9 mouse cellular contexts compared by ENCODE assay signal in the genomic region with DNA sequence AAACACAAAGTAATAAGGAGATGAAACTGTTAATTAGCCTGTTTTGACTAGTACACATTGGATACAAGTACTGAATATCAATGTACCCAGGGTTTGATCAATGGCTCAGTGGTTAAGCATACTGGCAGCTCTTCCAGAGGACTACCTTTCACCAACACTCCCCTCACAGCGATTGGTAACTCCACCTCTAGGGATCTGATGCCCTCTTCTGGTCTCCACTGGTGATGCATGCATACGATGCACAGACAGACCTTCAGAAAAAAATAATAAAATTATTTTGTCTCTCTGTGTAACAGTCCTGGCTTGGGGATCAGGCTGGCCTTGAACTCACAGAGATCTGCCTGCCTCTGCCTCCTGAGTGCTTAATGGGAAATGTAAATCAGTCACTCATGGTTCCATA. TPM values are rescaled to one million over a fixed set of nuclear protein-coding genes. Genes with fewer than 3 reads are reported as not detected.
DNase-seq lines count a peak whose midpoint lies in the region; ATAC-seq lines count a peak whose summit lies in the region.
"Had no signal": no experiment of that assay in that cellular context is flagged by ENCODE, and none has a peak within 500 bp of the region (broad histone marks: within the 10 kb centered on the region; RNA-seq: fewer than 3 reads in every experiment).

No protein-coding gene starts in this region.

- no peaks in the 10 kb centered on the region for H3K4me1 ChIP-seq in liver, embryonic 12.5 days
- H3K4me1 ChIP-seq: neural tube, embryonic 12.5 days had no signal

- ATAC-seq in liver, embryonic 12.5 days: no peak
- ATAC-seq in megakaryocyte-erythroid progenitor cell, adult 5-6 weeks (replicated peaks; ENCODE audit: low FRiP score, low TSS enrichment, poor library complexity, severe bottlenecking): peak; percentile 90
- ATAC-seq in erythroblast, adult 5-6 weeks (replicated peaks; ENCODE audit: low FRiP score, poor library complexity, severe bottlenecking): no peak

- no peak overlapping the region for H3K4me3 ChIP-seq in liver, embryonic 12.5 days
- H3K4me3 ChIP-seq: neural tube, embryonic 12.5 days had no signal

- WGBS in liver, embryonic 12.5 days (ENCODE audit: insufficient replicate concordance): 42% methylated on average over 2 of the region's 2 CpGs

- H3K27me3 ChIP-seq in liver, embryonic 12.5 days (replicated peaks): peaks cover 11% of the 10 kb centered on the region
- H3K27me3 ChIP-seq: neural tube, embryonic 12.5 days had no signal

- H3K9ac ChIP-seq in liver, embryonic 12.5 days: no peak overlapping the region
- H3K9ac ChIP-seq: neural tube, embryonic 12.5 days had no signal

- no peak overlapping the region for H3K27ac ChIP-seq in liver, embryonic 12.5 days
- H3K27ac ChIP-seq: neural tube, embryonic 12.5 days had no signal

- H3K36me3 ChIP-seq in liver, embryonic 12.5 days: no peaks in the 10 kb centered on the region
- H3K36me3 ChIP-seq: neural tube, embryonic 12.5 days had no signal

- peak; percentile 18 for DNase-seq in liver
- peak; percentile 39 for DNase-seq in T-cell, adult 2 months (ENCODE audit: low spot score)
- DNase-seq in induced T-regulatory cell, adult 2 months (ENCODE audit: low read depth): peak; percentile 58
- DNase-seq in gastrocnemius, postnatal 25 days: no peak

- no peak overlapping the region for H3K4me2 ChIP-seq in liver, embryonic 12.5 days
- H3K4me2 ChIP-seq: neural tube, embryonic 12.5 days had no signal

- H3K9me3 ChIP-seq in liver, embryonic 12.5 days (replicated peaks): no peaks in the 10 kb centered on the region
- H3K9me3 ChIP-seq: neural tube, embryonic 12.5 days had no signal

RNA-seq across cellular contexts. Expression of a gene that starts 15.3 kb away (rescaled TPM):
- polyA plus RNA-seq in liver, embryonic 12.5 days (2016; fragmentation: Nextera tagmentation; extraction: Ambion mirVana): 552 and 568 TPM in 2 replicates
- 1,176 and 1,210 TPM in 2 replicates for total RNA-seq in megakaryocyte-erythroid progenitor cell, adult 5-6 weeks (2014; fragmentation: Nextera tagmentation)
- total RNA-seq in megakaryocyte-erythroid progenitor cell, adult 5-6 weeks (2017): 2,564 and 2,726 TPM in 2 replicates
- total RNA-seq in gastrocnemius, postnatal 25 days (2021): 100 to 1,000 TPM; 194 to 210 TPM
- 325 and 335 TPM in 2 replicates for total RNA-seq in erythroblast, adult 5-6 weeks (2015; ENCODE audit: low replicate concordance)
- total RNA-seq in erythroblast, adult 5-6 weeks (2017; ENCODE audit: low replicate concordance): 314 and 425 TPM in 2 replicates

RNA-seq across cellular contexts. Expression of a gene that starts 21.9 kb away (rescaled TPM):
- polyA plus RNA-seq in liver, embryonic 12.5 days (2016; fragmentation: Nextera tagmentation; extraction: Ambion mirVana): not detected in 2 replicates
- total RNA-seq in megakaryocyte-erythroid progenitor cell, adult 5-6 weeks (2014; fragmentation: Nextera tagmentation): not detected in 2 replicates
- not detected in 2 replicates for total RNA-seq in megakaryocyte-erythroid progenitor cell, adult 5-6 weeks (2017)
- total RNA-seq in gastrocnemius, postnatal 25 days (2021): under 1 TPM in 1 of 2 experiments, not detected in 1; 0.08 TPM
- total RNA-seq in erythroblast, adult 5-6 weeks (2015; ENCODE audit: low replicate concordance): not detected in 2 replicates
- total RNA-seq in erythroblast, adult 5-6 weeks (2017; ENCODE audit: low replicate concordance): not detected in 2 replicates
- polyA plus RNA-seq: large intestine, adult 2 months had no signal

RNA-seq across cellular contexts. Expression of a gene that starts 52.4 kb away (rescaled TPM):
- polyA plus RNA-seq in liver, embryonic 12.5 days (2016; fragmentation: Nextera tagmentation; extraction: Ambion mirVana): not detected in 2 replicates
- not detected in 2 replicates for total RNA-seq in megakaryocyte-erythroid progenitor cell, adult 5-6 weeks (2014; fragmentation: Nextera tagmentation)
- not detected in 2 replicates for total RNA-seq in megakaryocyte-erythroid progenitor cell, adult 5-6 weeks (2017)
- total RNA-seq in gastrocnemius, postnatal 25 days (2021): not detected
- total RNA-seq in erythroblast, adult 5-6 weeks (2015; ENCODE audit: low replicate concordance): not detected in 2 replicates
- not detected in 2 replicates for total RNA-seq in erythroblast, adult 5-6 weeks (2017; ENCODE audit: low replicate concordance)
- polyA plus RNA-seq: large intestine, adult 2 months; neural tube, embryonic 12.5 days had no signal
